Mouse (Mus musculus) heart, postnatal 0 days (tissue): ENCODE measurements around the gene Zfp280d.

Source experiments
- CTCF ChIP-seq: IDR thresholded peaks from 2 replicates; pipeline ENCODE4 v1.5.1; 2016; ENCODE audit warnings: antibody characterized with exemption, control low read depth, low read depth
- EP300 ChIP-seq: IDR thresholded peaks from 2 replicates; pipeline ENCODE4 v1.6.1; 2016; ENCODE audit warnings: antibody characterized with exemption, low read depth

DNA sequence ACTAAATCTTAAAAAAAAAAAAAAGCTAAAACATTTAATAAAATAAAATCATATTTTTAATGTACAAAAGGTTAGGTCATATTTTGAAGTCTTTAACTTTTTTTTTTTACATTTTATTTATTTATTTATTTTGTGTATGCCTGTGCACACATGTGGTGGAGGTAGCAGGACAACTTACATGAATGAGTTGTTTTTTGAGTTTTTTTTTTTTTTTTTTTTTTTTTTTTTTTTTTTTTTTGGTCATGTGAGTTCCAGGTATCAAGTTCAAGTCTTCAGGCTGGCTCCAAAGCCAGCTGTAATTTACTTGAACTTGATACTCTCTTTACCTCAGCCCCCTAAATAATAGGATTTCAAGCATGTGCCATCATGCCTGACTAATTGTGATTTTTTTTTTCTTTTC lies 19.4 kb downstream of the Zfp280d start:
- TF ChIP-seq CTCF (no peak), EP300 (no peak)
